Mouse (Mus musculus) kidney, adult 2 months (tissue): ENCODE data around the gene Hyal6. TPM values are rescaled to one million over a fixed set of nuclear protein-coding genes. Genes with fewer than 3 reads are reported as not detected.

Experiments
- DNase-seq: peaks from one replicate; pipeline ENCODE4 v3.0.0; 2021
- H3K27ac ChIP-seq: fragments of 200-500 bp; 2 replicates; pipeline ENCODE4 v1.5.1; 2012; ENCODE audit warnings: low read depth, low read length, control low read depth, inconsistent platforms; ENCODE audit not compliant: insufficient read depth
- H3K27me3 ChIP-seq: fragments of 200-500 bp; replicated peaks from 2 replicates; pipeline ENCODE4 v1.6.1; 2012; ENCODE audit warnings: mild to moderate bottlenecking, moderate library complexity, low read length, inconsistent platforms; ENCODE audit not compliant: control insufficient read depth, insufficient read depth
- H3K36me3 ChIP-seq: fragments of 200-500 bp; 2 replicates; pipeline ENCODE4 v1.6.1; 2012; ENCODE audit warnings: mild to moderate bottlenecking, moderate library complexity, low read length, inconsistent platforms; ENCODE audit not compliant: control insufficient read depth, insufficient read depth
- H3K4me1 ChIP-seq: fragments of 200-500 bp; 2 replicates; pipeline ENCODE4 v1.6.1; 2011; ENCODE audit warnings: low read length; ENCODE audit not compliant: control insufficient read depth, insufficient read depth
- H3K4me3 ChIP-seq: fragments of 200-500 bp; 2 replicates; pipeline ENCODE4 v1.5.1; 2011; ENCODE audit warnings: mild to moderate bottlenecking, low read depth, low read length, control low read depth; ENCODE audit not compliant: insufficient read depth
- CTCF ChIP-seq: fragments of 200-500 bp; conservative IDR thresholded peaks from 2 replicates; pipeline ENCODE4 v1.5.1; 2011; ENCODE audit warnings: low read depth, mild to moderate bottlenecking, control low read depth, low read length, moderate library complexity, mixed read lengths; ENCODE audit not compliant: insufficient read depth, insufficient read length
- POLR2A ChIP-seq: fragments of 200-500 bp; IDR thresholded peaks from one replicate; pipeline ENCODE4 v1.6.1; 2011; ENCODE audit warnings: low read depth, low read length, control low read depth
- polyA plus RNA-seq: library from polyadenylated mRNA; depleted of rRNA; stranded (reverse); fragments of >200 nt; gene quantifications from 2 replicates; pipeline ENCODE4 v1.2.3, GENCODE M21; 2012; rRNA removed

Hyal6 gene
- polyA plus RNA-seq, 1 experiment = not detected

DNA sequence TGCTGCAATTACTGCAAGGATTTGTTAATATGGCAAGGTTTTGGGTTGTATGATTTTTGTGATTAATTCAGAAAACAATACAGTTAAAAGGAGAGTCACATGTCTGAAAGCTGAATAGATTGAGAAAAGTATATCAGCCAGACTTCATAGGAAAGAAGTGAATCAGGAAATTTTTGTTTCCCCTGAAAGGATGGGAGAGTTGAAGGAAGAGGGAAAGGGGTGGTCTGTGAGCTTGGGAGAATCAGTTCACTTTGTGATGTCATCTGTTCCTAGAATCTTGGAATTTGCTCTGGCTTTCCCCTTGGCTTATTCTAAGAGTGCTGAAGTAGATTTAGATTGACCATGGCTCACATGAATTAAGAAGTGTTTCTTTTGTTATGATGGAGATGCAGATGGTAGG, 57.8 kb downstream of the Hyal6 start, which contains the start of gene Spam1:
Spam1 (plus strand) TSS at position 301 of the 400 bp plus-strand sequence.
- H3K4me1 ChIP-seq = no peaks in the 10 kb centered on the region
- no peaks in the 10 kb centered on the region for H3K27me3 ChIP-seq
- DNase-seq = no peak
- TF ChIP-seq CTCF (no peak), POLR2A (no peak)
- H3K27ac ChIP-seq = no peak within 1 kb of the TSS
- H3K4me3 ChIP-seq = no peak within 1 kb of the TSS
- H3K36me3 ChIP-seq = no peaks in the 10 kb centered on the region

Other genes with a start within 250 kb of the Hyal6 start
- gene Iqub, start 218.2 kb upstream of the Hyal6 start, polyA plus RNA-seq = 0.03 TPM in 1 of 2 replicates, not detected in the other
- gene Ndufa5, start 205.2 kb upstream of the Hyal6 start, polyA plus RNA-seq = 14.8 and 24.9 TPM in 2 replicates
- 2.6 and 3.8 TPM in 2 replicates for gene Asb15, start 205.1 kb upstream of the Hyal6 start, polyA plus RNA-seq
- gene Lmod2, start 135.5 kb upstream of the Hyal6 start, polyA plus RNA-seq = 1.1 TPM in 1 of 2 replicates, not detected in the other
- 39.3 and 73.3 TPM in 2 replicates for gene Wasl, start 68.2 kb upstream of the Hyal6 start, polyA plus RNA-seq
- gene Hyal4, start 15.1 kb downstream of the Hyal6 start, polyA plus RNA-seq = not detected in 2 replicates
- gene Spam1, start 57.9 kb downstream of the Hyal6 start, polyA plus RNA-seq = not detected in 2 replicates
- gene Hyal5, start 124.8 kb downstream of the Hyal6 start, polyA plus RNA-seq = not detected in 2 replicates
- 50.4 and 61.1 TPM in 2 replicates for gene Tmem229a, start 223.1 kb downstream of the Hyal6 start, polyA plus RNA-seq